Comparison of ENCODE assay signal across 13 mouse cellular contexts in genomic region chr17:85805726-85806359, GRCm38 (mm10).
"Had no signal": no experiment of that assay in that cellular context is flagged by ENCODE, and none has a peak within 500 bp of the region (broad histone marks: within the 10 kb centered on the region; RNA-seq: fewer than 3 reads in every experiment).

No protein-coding gene starts in this region.

- H3K36me3 ChIP-seq: limb, embryonic 10.5 days; limb, embryonic 13.5 days; liver, embryonic 13.5 days had no signal

- H3K9me3 ChIP-seq: limb, embryonic 10.5 days; limb, embryonic 13.5 days; liver, embryonic 13.5 days had no signal

- H3K4me2 ChIP-seq: limb, embryonic 13.5 days; liver, embryonic 13.5 days; midbrain, embryonic 11.5 days had no signal

- H3K4me3 ChIP-seq: limb, embryonic 10.5 days; limb, embryonic 13.5 days; liver, embryonic 13.5 days had no signal

- H3K27ac ChIP-seq: kidney, postnatal 0 days; limb, embryonic 10.5 days; limb, embryonic 13.5 days; liver, embryonic 13.5 days had no signal

- DNase-seq: kidney, adult 9 months; kidney, postnatal 36 days; liver, embryonic 13.5 days; lung, adult 2 months; lung, postnatal 14 days; lung, postnatal 4 days; midbrain, embryonic 14.5 days; thymus, adult 18-20 months; thymus, postnatal 36 days had no signal

- H3K9ac ChIP-seq: limb, embryonic 13.5 days; liver, embryonic 13.5 days had no signal

- H3K4me1 ChIP-seq: liver, embryonic 13.5 days had no signal
